9 mouse cellular contexts compared by ENCODE assay signal in the genomic region with DNA sequence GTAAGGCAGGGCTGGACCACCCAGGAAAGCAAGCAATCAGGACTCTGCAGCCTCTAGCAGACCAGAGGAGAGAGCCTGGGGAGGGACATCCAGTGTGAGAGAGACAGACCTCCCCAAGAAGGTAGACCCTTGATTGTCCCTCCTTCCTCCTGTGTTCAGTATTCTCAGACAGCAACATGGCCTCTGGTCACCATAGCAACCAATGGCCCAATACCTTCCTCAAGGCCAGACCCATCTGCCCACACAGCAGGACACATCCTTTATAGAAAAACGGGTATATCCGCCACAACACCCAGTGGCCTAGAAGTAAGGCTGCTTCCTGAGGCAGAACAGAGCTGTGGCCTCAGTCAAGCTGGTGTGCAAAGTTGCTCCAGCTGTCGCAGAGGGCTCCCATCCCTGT. TPM values are rescaled to one million over a fixed set of nuclear protein-coding genes. Genes with fewer than 3 reads are reported as not detected.
DNase-seq lines count a peak whose midpoint lies in the region; ATAC-seq and TF ChIP-seq lines count a peak whose summit lies in the region.
"Had no signal": no experiment of that assay in that cellular context is flagged by ENCODE, and none has a peak within 500 bp of the region (broad histone marks: within the 10 kb centered on the region; RNA-seq: fewer than 3 reads in every experiment).

No protein-coding gene starts in this region.

- 0 out of 2 replicates have a peak overlapping the region, but pooled peaks have one; percentile 33 for H3K27ac ChIP-seq in neural tube, embryonic 13.5 days (replicated peaks)
- peak overlapping the region; percentile 77 for H3K27ac ChIP-seq in hindbrain, postnatal 0 days
- H3K27ac ChIP-seq in heart, embryonic 11.5 days (ENCODE audit: low read depth, low read length): no peak overlapping the region
- H3K27ac ChIP-seq: neural tube, embryonic 15.5 days had no signal

- H3K9me3 ChIP-seq in neural tube, embryonic 13.5 days: no peaks in the 10 kb centered on the region
- no peaks in the 10 kb centered on the region for H3K9me3 ChIP-seq in hindbrain, postnatal 0 days (ENCODE audit: low read length)
- H3K9me3 ChIP-seq in heart, embryonic 11.5 days (replicated peaks; ENCODE audit: control insufficient read depth, low read length): no peaks in the 10 kb centered on the region
- H3K9me3 ChIP-seq: neural tube, embryonic 15.5 days had no signal

- 23% methylated on average over 3 of the region's 3 CpGs for WGBS in neural tube, embryonic 13.5 days
- 26% methylated on average over 3 of the region's 3 CpGs for WGBS in hindbrain, postnatal 0 days
- WGBS in heart, embryonic 11.5 days (ENCODE audit: insufficient replicate concordance): 61% methylated on average over 3 of the region's 3 CpGs

- no peak for DNase-seq in neural tube, embryonic 10.5 days (ENCODE audit: extremely low spot score, low spot score)
- DNase-seq in cerebellum, postnatal 25 days: peak; percentile 64 to 71
- peak; percentile 83 for DNase-seq in hindbrain, postnatal 0 days (ENCODE audit: low spot score)
- no peak for DNase-seq in thymus, postnatal 0 days (ENCODE audit: low spot score)
- DNase-seq in thymus, postnatal 36 days: no peak

- ATAC-seq in neural tube, embryonic 13.5 days (ENCODE audit: low read depth): peak; percentile 40
- peak; percentile 70 for ATAC-seq in hindbrain, postnatal 0 days
- ATAC-seq in heart, embryonic 11.5 days (replicated peaks; ENCODE audit: insufficient number of reproducible peaks, low FRiP score, low TSS enrichment): no peak

- no peak for TF ChIP-seq CTCF in hindbrain, postnatal 0 days (IDR thresholded peaks at IDR 0.05; ENCODE audit: low read depth)

- no peaks in the 10 kb centered on the region for H3K36me3 ChIP-seq in neural tube, embryonic 13.5 days
- H3K36me3 ChIP-seq in hindbrain, postnatal 0 days (ENCODE audit: insufficient read depth, low read length): no peaks in the 10 kb centered on the region
- H3K36me3 ChIP-seq in heart, embryonic 11.5 days (ENCODE audit: control insufficient read depth, insufficient read depth, low read length): no peaks in the 10 kb centered on the region
- H3K36me3 ChIP-seq: neural tube, embryonic 15.5 days had no signal

- H3K9ac ChIP-seq in neural tube, embryonic 13.5 days: 0 out of 2 replicates have a peak overlapping the region, but pooled peaks have one; percentile 13
- no peak overlapping the region for H3K9ac ChIP-seq in hindbrain, postnatal 0 days (replicated peaks; ENCODE audit: low read length)
- H3K9ac ChIP-seq in heart, embryonic 11.5 days (ENCODE audit: low read depth, low read length): no peak overlapping the region
- H3K9ac ChIP-seq: neural tube, embryonic 15.5 days had no signal

- H3K27me3 ChIP-seq in neural tube, embryonic 13.5 days: no peaks in the 10 kb centered on the region
- no peaks in the 10 kb centered on the region for H3K27me3 ChIP-seq in hindbrain, postnatal 0 days (ENCODE audit: insufficient read depth, low read length)
- no peaks in the 10 kb centered on the region for H3K27me3 ChIP-seq in heart, embryonic 11.5 days (ENCODE audit: control insufficient read depth, insufficient read depth, low read length)
- H3K27me3 ChIP-seq: neural tube, embryonic 15.5 days had no signal

- no peak overlapping the region for H3K4me2 ChIP-seq in neural tube, embryonic 13.5 days
- H3K4me2 ChIP-seq in hindbrain, postnatal 0 days (ENCODE audit: low read depth, low read length): no peak overlapping the region
- H3K4me2 ChIP-seq in heart, embryonic 11.5 days: no peak overlapping the region
- H3K4me2 ChIP-seq: neural tube, embryonic 15.5 days had no signal

- H3K4me1 ChIP-seq in neural tube, embryonic 13.5 days (replicated peaks): peaks cover 36% of the 10 kb centered on the region
- peaks cover 36% of the 10 kb centered on the region for H3K4me1 ChIP-seq in hindbrain, postnatal 0 days (ENCODE audit: insufficient read depth, low read length)
- H3K4me1 ChIP-seq in heart, embryonic 11.5 days (ENCODE audit: control insufficient read depth, insufficient read depth, low read length): peaks cover 7% of the 10 kb centered on the region; the same call in 1 of the 2 replicates

- no peak overlapping the region for H3K4me3 ChIP-seq in neural tube, embryonic 13.5 days
- H3K4me3 ChIP-seq in hindbrain, postnatal 0 days (ENCODE audit: low read length): no peak overlapping the region
- H3K4me3 ChIP-seq in heart, embryonic 11.5 days (ENCODE audit: low read depth, low read length): no peak overlapping the region
- H3K4me3 ChIP-seq: neural tube, embryonic 15.5 days had no signal

RNA-seq across cellular contexts. Expression of a gene that starts 23.9 kb away (rescaled TPM):
- 14.6 TPM in 2 replicates for polyA plus RNA-seq in neural tube, embryonic 13.5 days (2015; fragmentation: Nextera tagmentation; extraction: Ambion mirVana)
- total RNA-seq in hindbrain, postnatal 0 days (2014; rRNA removed): 43.4 and 52.4 TPM in 2 replicates
- polyA plus RNA-seq in hindbrain, postnatal 0 days (2015; fragmentation: Nextera tagmentation; extraction: Ambion mirVana): 21.6 and 23.9 TPM in 2 replicates
- polyA plus RNA-seq in thymus, postnatal 0 days (2015; fragmentation: Nextera tagmentation; extraction: Ambion mirVana): 0.01 and 0.27 TPM in 2 replicates
- 0.34 and 0.56 TPM in 2 replicates for polyA plus RNA-seq in heart, embryonic 11.5 days (2014; fragmentation: Nextera tagmentation; extraction: Ambion mirVana)
- total RNA-seq: liver, adult 2 months had no signal
- polyA plus RNA-seq: liver, adult 2 months had no signal

RNA-seq across cellular contexts. Expression of a gene that starts 34.1 kb away (rescaled TPM):
- polyA plus RNA-seq in neural tube, embryonic 13.5 days (2015; fragmentation: Nextera tagmentation; extraction: Ambion mirVana): 1.8 and 2.4 TPM in 2 replicates
- total RNA-seq in hindbrain, postnatal 0 days (2014; rRNA removed): 3.5 and 3.8 TPM in 2 replicates
- polyA plus RNA-seq in hindbrain, postnatal 0 days (2015; fragmentation: Nextera tagmentation; extraction: Ambion mirVana): 2.6 and 3.0 TPM in 2 replicates
- polyA plus RNA-seq in thymus, postnatal 0 days (2015; fragmentation: Nextera tagmentation; extraction: Ambion mirVana): 21.9 and 22.5 TPM in 2 replicates
- 5.8 and 9.0 TPM in 2 replicates for polyA plus RNA-seq in heart, embryonic 11.5 days (2014; fragmentation: Nextera tagmentation; extraction: Ambion mirVana)

RNA-seq across cellular contexts. Expression of a gene that starts 40.2 kb away (rescaled TPM):
- polyA plus RNA-seq in neural tube, embryonic 13.5 days (2015; fragmentation: Nextera tagmentation; extraction: Ambion mirVana): 8.7 and 9.2 TPM in 2 replicates
- total RNA-seq in hindbrain, postnatal 0 days (2014; rRNA removed): 2.8 and 5.3 TPM in 2 replicates
- polyA plus RNA-seq in hindbrain, postnatal 0 days (2015; fragmentation: Nextera tagmentation; extraction: Ambion mirVana): 8.6 and 8.8 TPM in 2 replicates
- polyA plus RNA-seq in thymus, postnatal 0 days (2015; fragmentation: Nextera tagmentation; extraction: Ambion mirVana): 12.9 and 20.3 TPM in 2 replicates
- polyA plus RNA-seq in heart, embryonic 11.5 days (2014; fragmentation: Nextera tagmentation; extraction: Ambion mirVana): 7.7 and 8.8 TPM in 2 replicates

Comparison
In these comparisons a context has a peak if more than half of its experiments do, and no peak if none do; other contexts are left out.
1. DNase-seq: peak in cerebellum, postnatal 25 days (2 of 2) and hindbrain, postnatal 0 days (single experiment); none in neural tube, embryonic 10.5 days (single experiment), thymus, postnatal 0 days (single experiment) and thymus, postnatal 36 days (0 of 2).